Mouse (Mus musculus): Measurements from ENCODE around the gene Epb42.
"Not testable (repeated sequence)": the region's sequence is repeated elsewhere in the genome, so short reads cannot be mapped to it uniquely, and the experiment has no call there.

The Epb42 gene

DNA sequence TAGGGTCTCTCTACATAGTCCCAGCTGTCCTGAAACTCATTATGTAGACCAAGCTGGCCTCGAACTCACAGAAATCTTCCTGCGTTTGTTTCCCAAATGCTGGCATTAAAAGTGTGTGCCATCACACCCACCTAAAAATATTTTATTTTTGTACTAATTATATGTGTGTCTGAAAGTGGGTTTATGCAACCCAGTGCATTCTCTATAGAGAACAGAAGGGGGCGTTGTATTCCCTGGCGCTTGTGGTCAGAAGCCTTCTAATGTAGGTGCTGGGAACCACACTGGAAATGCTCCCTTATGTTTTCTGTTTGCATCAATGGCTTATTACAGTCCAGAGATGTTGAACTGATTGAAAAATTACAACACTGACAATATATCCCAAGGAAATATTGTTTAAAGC, 60.6 kb downstream of the Epb42 start:
- in situ Hi-C loops (cut with MboI; ENCODE audit: low pct_unique_long_range_greater_than_20kb in 1 of 2, low sequenced_read_pairs in 2 of 2, unreplicated experiment in 1 of 2): no loop called here

- in situ Hi-C loops (cut with MboI; ENCODE audit: low pct_unique_long_range_greater_than_20kb in 1 of 2, low sequenced_read_pairs in 2 of 2, unreplicated experiment in 1 of 2): no loop called here
These were observed 63.9 kb downstream of the Epb42 start for GRCm38 (mm10) chr2:120972964-120973363.

DNA sequence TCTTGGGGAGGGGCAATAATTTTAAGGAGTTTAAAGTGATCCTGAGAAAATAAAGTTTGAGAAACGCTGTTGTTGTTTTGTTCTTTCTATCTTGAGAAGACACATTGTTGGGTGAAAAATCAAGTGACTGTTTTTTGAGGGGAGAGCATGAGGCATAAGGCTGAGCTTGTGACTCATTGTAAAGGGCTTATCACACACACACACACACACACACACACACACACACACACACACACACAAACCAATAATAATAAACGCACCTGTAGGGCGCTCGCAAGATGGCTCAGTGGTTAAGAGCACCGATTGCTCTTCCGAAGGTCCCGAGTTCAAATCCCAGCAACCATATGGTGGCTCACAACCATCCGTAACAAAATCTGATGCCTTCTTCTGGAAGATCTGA, 64.6 kb downstream of the Epb42 start:
- in situ Hi-C loops (cut with MboI; ENCODE audit: low pct_unique_long_range_greater_than_20kb in 1 of 2, low sequenced_read_pairs in 2 of 2, unreplicated experiment in 1 of 2): not testable (repeated sequence)

GRCm38 (mm10) chr2:120971766-120972165, 65.1 kb downstream of the Epb42 start:
- in situ Hi-C loops (cut with MboI; ENCODE audit: low pct_unique_long_range_greater_than_20kb in 1 of 2, low sequenced_read_pairs in 2 of 2, unreplicated experiment in 1 of 2): no loop called here

DNA sequence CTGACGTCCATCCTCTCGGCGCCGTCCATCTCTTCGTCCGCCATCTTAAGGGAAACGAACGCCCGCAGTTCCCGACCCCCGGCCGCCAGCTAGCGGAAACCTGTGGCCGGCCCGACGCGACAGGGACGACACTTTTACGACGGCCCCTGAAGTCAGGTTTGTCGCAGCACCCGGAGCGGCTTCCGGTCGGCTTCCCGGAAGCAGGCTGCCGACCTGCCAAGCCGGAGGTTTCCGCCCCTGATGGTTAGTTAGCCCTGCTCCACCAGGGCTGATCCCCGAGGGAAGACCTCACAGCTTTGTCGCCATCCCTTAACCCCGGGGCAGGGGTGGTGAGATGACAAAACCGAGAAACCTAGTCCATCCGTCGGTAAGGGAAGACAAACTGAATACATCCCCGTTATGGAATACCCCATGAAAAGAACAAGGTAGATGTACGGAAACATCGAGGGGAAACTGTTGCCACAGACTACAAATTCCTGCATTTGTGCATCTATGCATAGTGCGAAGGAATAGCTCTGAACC, 66.3 kb downstream of the Epb42 start, which contains the start of gene Ubr1:
TSS of gene Ubr1 (minus strand) at position 157 of the 522 bp plus-strand sequence.
- in situ Hi-C loops (cut with MboI; ENCODE audit: low pct_unique_long_range_greater_than_20kb in 1 of 2, low sequenced_read_pairs in 2 of 2, unreplicated experiment in 1 of 2): no loop called here

- in situ Hi-C loops (cut with MboI; ENCODE audit: low pct_unique_long_range_greater_than_20kb in 1 of 2, low sequenced_read_pairs in 2 of 2, unreplicated experiment in 1 of 2): no loop called here
These were observed 66.8 kb downstream of the Epb42 start for GRCm38 (mm10) chr2:120970045-120970539.
